Mouse (Mus musculus) kidney, adult 11 months (tissue): ENCODE measurements around the gene Pex26.

ENCODE experiments used
- DNase-seq: peaks from one replicate; pipeline ENCODE4 v3.0.0; 2022

The Pex26 gene

DNA sequence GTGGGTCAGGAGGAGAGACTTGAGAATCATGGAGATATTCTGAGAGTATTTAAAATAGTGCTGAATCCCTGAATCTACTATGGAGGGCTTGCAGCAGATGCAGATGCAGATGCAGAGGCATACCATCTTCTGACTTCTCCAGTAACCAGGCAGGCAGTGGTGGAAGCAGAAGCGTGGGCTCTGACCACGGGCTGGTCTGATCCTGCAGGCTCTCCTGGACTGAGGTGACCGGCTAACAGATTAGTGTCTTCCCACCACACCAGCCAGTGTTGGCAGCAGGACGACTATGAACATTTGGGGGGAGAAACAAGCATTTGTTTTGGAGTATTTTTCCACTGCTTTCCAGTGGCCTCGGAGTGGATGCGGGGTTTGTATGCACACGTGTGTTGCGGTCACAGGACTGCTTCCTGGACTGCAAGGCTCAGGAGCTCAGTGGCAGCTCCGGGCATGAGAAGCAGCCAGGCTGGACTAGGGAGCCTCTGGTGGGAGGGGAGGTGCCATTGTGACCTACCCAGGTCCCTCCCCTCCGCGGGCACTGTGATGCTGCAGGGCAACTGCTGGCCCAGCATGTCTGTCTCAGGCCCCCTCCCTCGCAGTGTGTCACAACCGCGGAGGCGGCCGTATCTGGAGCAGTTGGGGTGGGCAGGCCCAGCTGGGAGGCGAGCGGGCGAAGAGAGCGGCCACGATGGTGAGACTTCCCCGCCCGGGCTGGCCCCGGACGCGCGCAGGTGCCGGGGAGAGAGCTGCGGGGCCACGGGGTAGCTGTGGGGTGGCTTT is 26.9 kb downstream of the Pex26 start, which contains the start of gene Tuba8:
Tuba8 (plus strand) TSS at position 548 of the 777 bp plus-strand sequence.
- peak; percentile 42 for DNase-seq

DNA sequence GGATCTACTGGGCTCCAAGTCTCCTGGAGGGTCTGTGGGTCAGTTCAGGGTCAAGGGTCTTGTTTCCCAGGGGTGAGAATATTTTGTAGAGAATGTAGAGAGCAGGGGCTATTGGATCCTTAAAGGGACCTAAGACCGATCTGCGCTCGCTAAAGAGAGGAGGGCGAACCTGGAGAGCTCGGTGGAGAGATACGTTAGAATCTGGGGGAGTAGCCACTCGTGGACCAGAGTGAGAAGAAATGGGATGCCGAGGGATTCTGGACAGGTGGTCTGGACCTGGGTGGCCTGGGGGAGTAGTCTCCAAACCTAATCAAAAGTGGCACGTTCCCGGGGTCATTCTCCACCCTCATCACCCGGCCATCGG is 27.4 kb downstream of the Pex26 start:
- DNase-seq: no peak

DNA sequence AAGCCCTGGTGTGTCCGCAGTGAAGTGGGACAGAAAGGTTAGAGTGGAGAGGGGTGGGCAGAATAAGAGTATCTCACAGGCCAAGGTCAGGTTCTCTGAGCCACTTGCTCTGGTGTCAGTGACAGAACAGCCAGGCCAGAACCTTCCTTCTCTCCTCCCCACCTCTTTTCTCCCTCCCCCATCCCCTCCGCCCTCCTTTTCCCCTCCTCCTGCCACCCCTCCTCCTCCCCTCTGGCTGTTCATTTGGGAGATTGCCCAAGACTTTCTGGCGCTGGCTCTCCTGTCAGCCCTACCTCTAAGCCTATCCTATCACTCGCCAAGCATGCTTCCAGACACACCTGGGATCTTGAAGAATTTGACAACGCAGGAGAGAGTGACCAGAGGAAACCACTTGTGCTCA is 28.3 kb downstream of the Pex26 start:
- DNase-seq: no peak

DNA sequence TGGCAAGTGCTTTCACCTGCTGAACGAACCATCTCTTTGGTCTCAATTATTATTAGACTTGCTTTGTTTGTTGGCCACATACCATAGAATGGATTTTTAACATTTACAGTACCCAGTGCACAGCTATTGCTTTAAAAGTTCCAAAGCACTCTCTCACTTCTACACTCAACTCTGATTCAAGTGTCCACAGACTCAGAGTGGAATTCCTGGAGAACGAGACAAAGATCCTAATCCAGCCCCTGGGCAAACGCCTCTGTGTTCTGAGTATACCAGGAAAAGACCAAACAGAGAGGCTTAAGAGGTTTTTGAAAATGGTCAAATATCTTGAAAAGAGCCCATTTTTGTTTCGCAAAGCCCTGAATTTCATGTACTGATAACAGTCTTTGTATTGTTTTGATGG is 29.5 kb downstream of the Pex26 start:
- DNase-seq: no peak

DNA sequence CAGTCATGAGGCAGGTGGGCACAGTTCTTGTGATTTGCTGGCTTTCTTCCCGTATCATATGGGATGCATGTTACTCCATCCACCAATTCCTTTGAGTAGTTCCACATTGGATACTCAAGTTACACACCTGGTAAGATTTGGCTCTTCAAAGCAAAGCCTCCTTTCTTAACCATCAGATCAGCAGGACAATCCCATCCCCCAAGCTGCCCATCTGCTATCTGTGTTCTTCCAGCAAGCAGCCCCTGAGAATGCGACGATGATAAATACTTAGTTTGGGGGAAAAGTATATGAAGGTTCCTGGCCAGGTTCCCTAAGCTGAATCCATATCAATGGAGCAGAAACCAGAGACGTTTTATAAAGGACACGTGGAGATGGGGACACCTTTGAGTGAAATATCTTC is 30.8 kb downstream of the Pex26 start:
- no peak for DNase-seq

DNA sequence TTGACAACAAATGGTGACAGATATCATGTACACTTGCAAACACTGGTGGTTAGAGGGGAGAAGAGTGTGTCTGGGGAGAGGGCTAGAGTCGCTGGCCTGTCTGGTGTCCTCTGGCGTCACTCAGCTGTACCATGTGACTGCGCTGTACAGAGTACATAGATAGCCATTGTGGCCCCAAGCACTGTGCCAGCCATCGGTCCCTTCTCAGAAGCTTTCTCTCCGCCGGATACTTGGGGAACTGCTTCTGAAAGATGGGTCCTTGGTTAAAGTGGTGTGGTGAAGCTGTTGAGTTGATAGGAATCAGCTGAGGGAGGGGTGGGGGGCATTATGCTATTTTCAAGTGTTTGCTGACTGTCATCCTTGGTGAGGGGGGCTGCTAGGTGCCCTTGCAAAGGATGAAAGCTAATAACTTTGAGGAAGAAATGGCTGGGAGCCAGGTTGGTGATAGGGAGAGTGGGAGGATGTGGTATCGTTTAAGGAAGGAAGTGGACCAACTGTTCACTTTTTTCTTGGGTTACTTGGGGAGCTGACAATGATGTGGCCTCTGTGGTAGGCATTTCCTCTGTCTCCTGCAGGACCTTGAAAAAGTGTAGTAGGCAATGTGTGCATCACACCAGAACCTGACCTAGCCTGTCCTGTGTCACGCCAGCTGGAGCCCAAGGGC is 31.3 kb downstream of the Pex26 start:
- DNase-seq: no peak

DNA sequence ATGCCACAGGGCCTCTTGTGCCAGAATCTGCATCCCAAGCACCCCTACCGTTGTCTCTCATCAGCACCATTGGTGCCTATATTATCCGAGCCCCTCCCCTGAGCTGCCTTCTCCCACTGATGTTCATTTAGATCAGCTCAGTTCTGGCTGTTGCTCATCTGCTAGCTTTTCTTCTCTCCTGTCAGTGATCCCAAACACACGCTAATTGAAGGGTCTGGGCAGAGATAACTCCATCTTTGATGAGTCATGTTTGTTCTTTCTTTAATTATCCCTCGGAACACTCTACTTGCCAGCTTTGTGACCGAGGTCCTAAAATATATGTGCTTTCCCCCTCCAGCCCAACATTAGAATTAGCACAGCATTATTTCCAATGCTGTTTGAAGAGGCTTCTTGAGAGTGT is 31.9 kb downstream of the Pex26 start:
- no peak for DNase-seq

DNA sequence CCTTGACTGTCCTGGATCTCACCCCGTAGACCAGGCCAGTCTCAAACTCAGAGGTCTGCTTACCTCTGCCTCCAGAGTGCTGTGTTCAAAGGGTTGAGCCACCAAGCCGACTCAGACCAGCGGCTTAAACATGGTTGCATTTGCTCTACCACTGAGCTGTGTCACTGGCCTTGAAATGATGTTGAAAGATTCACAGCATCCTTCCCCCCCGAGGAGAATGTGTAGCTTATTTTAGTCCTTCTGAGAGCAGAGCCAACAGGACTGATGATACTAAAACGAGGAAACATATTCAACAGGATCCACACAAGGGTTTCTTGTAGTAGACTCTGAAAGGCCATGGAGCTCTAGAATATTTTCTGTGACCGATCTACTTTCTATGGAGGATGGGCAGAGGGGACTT is 32.4 kb downstream of the Pex26 start:
- DNase-seq: no peak

DNA sequence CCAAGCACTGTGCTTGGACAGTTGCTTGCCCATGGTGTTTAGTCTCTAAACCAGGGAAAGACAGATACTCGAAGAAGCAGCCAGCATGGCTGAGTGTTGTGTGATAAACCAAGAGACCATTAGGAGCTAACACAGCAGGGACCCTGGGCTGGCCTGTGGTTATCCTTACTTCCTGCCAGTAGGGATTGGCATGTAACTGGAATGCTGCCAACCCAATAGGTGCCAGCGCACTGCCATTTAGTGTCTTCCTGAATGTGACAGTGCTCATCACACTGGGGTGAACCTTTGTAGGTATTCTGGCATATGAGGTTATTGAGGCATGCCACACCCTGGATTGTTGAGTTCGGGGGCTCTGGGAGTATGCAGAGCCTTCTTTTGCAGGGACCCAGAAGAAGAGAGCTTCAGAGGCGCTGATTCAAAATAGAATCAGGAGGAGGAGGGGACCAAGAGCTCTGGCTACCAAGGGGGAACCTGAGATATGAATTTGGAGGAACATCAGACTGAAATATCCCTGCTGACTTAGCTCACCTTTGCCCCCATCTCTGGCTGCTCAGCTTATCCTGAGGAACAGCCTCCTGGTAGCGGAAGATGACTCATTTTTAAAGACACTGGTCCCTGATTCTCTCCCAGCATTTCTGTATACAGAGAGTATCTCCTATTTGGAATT is 33.3 kb downstream of the Pex26 start:
- DNase-seq: no peak

DNA sequence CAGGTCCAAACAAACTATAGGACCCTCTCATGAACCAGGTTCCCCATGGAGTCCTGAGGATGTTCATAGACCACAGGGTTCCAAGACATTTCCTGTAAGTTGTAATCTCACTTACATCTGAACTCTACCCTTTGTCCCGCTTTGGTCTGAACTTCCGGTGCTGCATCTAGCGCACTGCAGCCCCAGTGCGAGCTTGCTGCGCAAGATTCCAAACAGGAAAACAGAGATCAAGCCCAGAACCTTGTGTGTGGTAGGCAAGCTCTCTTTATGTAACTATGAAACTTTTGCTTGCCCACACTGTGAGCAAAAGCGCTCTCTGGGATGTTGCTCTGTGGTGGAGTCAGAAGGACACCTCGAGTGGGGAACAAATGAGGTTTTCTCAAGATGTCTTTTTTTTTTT is 34.5 kb downstream of the Pex26 start:
- DNase-seq: no peak

DNA sequence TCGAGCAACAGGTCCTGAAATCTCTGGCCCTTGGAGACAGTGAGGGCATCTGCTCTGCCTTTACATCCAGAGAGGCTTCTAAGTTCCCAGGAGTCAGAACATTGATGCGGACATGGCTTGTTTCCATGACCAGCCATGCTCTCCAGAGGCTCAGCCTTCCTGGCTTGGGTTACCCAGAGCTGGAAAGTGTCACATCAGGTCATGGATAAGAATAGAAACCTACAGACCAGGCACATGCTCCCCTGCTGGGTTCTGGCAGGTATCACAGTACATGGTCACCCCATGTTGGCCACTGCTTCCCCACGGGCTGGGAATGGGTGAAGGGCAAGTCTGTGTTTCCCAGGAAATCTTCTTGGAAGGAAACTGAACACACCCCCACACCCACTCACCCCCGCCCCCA is 35.9 kb downstream of the Pex26 start:
- DNase-seq: no peak

DNA sequence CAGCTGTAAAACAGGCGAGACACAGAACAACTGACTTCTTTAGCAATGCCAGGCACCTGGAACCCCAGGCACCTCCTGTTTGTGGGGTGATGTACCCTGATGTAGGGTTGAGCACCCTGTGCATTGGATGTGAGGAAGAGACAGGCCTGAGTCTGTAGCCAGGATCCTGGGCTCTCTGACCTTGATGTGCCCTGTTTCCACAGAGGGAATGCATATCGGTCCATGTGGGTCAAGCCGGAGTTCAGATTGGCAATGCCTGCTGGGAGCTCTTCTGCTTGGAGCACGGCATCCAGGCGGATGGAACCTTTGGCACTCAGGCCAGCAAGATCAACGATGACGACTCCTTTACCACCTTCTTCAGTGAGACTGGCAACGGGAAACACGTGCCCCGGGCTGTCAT is 36.7 kb downstream of the Pex26 start:
- no peak for DNase-seq

DNA sequence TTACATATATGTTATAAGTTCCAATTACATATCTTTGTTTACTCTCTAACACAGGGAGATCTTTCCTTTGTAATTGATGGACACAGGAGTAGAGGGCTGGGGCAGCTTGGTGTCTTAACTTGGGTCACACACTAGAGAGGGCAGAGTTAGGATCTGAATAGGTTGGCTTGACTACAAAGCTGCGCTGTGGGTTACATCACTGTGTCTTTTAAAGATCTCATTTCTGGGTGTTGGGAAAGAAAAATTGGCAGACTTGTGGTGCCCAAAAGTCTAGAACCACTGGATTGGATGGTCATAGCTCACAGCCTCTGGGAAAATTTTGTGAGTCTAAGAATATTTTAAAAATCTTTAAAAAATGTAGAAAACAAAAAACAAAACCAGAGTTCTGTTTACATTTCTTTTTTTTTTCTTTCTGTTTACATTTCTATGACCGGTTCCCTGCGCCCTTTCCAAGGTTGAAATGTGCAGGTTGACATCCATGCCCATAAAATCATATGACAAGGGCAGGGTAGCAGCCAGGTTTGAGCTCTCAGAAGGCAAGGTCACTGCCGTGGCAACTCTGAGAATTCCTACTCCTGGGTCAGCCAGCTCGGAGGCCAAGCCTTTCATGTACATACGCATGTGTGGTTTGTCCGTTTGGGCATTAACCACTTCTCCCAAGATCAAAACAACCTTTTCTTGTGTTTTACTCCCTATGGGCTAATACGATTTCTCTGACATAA is 38.6 kb downstream of the Pex26 start:
- DNase-seq: no peak

DNA sequence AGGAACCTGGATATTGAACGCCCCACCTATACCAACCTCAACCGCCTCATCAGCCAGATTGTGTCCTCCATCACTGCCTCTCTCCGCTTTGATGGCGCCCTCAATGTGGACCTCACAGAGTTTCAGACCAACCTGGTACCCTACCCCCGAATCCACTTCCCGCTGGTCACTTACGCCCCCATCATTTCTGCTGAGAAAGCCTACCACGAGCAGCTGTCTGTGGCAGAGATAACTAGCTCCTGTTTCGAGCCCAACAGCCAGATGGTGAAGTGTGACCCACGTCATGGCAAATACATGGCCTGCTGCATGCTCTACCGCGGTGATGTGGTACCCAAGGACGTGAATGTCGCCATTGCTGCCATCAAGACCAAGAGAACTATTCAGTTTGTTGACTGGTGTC is 39.5 kb downstream of the Pex26 start:
- no peak for DNase-seq

DNA sequence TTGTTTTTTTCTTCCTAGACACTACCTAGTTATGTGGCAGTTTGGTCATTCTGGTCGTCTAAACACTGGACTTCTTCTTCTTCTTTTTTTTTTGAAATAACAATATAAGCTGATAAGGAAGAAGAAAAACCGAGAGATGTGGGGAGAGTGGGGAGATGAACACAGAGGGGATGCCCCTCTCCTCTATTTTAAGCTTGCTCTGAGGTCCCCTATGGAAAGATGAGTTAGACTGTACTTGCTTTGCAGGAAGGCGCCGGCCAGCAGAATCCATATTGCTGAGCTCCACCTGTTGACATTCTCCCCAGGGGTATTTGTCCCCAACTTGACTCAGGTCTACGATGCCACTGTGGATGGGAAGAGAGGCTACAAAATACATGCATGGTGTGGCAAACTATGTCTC is 40.6 kb downstream of the Pex26 start:
- no peak for DNase-seq

DNA sequence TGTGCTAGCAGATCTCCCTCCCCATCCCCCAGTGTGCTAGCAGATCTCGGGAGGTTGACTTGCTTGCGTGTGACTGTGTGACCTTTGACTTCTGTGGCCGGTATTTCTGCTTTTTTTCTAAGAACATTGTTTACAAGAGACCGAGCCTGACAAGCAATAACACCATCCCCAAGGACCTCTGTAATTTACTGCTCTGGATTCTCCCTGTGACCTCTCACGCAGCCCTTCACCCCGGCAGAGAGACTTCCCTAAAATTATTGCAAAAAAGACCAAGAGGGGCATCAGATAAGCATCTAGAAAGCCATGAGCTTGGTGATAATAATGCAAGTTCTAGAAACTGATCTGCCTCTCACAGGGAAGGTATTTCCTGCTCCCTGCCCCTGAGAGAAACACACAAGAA is 41.5 kb downstream of the Pex26 start:
- peak; percentile 39 for DNase-seq

DNA sequence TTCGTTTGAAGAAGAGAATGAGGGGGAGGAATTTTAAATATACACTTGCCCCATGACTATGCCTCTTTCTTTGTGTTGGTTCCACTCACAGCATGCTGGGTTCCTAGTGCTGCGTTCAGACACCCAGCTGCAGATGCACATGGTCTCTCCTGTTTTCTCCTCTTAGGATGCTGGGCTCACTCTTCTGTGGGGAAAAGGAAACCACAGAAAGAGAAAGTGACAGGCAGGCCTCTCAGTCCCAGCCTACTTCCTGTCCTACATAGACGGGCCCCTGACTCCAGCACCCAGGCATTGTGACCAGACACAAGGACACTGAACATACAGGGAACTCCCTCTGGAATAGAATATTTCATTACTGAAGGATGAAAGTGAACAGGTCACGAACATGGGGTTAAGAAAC is 42.6 kb downstream of the Pex26 start:
- DNase-seq: no peak

DNA sequence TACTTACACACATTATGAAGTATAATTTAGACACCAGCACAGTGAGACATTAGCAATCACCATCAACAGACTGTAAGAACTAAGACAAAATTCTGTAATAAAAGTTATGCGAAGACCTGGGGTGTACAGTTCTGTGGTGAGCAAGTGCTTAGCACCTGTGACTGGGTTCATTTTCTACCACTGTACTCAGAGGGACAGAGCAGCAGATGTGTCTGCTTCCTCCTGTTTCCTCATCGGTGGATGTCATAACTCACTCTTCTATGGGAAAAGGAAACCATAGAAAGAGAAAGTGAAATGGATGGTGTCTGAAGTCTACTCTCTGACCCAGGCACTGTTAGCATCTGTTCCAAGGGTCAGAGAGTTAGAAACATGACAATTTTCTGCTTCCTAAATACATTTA is 43.3 kb downstream of the Pex26 start:
- no peak for DNase-seq

DNA sequence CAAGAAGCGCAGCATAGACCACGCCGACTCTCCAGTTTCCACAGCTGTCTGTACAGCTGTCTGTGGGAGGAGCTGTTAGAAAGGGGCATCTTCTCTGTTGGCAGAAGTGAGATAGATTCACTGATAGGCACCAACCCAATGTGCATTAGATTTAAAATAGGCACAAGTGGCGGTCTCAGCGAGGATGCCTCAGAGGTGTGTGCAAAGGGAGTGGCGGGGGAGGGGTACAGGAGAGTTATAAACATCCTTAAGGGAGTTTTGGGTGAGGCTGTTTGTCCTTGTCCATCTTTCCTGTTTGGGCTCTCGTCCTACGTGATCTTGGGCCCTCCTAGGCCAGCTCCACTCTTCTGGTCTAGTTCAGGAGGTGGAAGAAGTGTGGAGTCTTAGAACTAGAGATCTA is 45.0 kb downstream of the Pex26 start:
- DNase-seq: no peak

DNA sequence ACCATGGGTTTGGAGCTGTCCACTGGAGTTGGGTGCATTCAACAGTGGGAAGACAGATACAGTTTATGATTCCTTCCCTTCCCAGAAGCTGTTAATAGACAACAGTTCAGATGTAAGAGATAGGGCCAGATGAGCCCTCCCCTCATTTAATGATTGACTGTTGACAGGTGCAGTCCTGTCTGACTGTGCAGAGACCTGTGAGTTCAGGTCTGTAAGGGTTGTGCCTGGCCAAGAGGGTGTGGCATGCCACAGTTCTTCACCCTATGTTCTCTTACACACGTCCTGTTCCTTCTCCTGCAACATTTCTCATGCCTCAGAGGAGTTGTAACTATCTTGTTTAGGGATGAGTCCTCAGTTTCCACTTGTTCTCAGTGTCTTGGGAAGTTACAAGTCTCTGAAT is 49.2 kb downstream of the Pex26 start:
- no peak for DNase-seq

DNA sequence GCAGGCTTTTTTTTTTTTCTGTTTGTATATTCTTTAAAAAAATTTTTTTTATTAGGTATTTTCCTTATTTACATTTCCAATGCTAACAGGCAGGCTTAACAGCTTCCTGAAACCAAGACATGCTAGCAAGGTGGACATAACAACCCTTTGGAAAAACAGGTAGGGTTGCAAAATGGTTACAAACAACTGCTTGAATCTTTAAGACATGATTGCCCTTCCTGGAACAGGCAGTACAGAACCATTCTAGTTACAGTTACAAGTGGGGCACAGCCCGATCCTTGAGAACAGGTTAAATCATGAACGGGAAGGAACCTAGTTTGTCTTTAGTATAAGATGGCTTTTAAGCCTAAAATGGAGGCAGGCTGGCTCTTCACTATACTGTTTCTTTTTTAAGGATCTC is 52.9 kb downstream of the Pex26 start:
- DNase-seq: no peak

DNA sequence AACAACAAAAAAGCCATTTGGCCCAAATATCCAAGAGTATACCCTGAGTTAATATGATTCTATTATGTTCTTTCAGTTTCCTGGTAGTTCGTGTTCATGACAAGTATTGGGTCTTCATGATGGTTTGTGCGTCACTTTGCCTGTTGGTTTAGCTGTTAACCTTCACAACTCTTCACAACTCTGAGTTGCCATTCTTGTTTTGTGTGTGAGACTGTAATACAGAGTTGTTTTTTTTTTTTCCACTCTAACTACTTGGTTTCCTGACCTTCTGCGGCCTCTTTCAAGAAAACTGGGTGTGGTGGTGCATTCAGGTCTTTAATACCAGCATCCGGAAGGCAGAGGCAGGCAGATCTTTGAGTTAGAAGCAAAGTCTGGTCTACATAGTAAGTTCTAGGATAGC is 54.7 kb downstream of the Pex26 start:
- no peak for DNase-seq

DNA sequence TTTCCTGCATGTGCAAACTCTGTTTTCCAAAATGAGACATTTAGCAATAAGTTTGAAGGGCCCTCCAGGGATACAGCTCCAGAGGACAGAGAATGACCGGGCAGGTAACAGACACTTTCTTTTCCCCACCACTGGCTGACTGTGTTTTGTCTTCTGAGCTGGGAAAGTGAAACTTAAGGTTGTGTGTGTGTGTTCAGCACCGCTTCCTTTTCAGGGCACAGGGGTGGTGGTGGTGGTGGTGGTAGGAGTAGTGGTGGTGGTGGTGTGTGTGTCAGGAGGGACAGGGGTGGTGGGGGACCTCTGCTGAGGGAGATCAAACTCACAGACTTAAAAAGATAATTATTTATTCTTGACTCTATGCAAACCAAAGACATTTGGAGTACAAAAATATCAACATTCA is 58.3 kb downstream of the Pex26 start:
- no peak for DNase-seq

DNA sequence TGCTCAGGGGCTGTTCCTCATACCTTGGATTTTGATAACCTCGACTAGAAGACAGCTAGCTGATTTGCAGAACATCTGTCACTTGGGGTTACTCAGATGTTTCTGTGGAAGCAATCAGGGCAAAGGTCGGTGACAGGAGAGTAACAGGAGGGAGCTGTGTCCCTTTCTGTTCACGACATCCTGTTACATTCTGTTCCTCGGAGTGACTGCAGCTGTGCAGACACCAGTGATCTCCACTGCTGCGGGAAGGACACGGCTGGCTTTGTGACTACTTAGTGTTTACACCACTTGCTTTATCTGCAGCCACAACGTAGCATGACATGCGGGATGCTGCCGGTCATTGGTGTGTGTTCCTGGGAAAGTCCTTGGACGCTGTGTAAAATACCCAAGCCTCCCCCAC is 59.7 kb downstream of the Pex26 start:
- DNase-seq: no peak
